8 mouse cellular contexts compared by ENCODE assay signal in the genomic region with DNA sequence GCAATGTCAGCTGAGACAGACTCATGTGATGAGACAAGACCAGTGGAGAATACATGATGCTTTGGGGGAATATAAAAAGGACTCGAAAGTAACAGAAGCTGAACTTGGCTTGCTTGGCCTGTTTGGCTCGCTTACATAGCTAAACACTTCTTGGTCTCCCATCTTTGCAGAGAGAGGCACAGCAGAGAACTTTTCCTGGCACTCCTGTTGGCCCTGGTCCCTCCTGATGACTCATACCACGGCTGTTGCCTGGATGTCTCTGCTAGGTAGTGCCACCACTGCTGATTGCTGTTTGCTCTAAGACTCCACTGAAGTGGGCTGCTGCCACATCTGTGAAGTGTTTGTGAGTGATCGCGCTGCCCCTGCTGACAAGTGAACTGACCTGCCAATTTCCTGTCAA. TPM values are rescaled to one million over a fixed set of nuclear protein-coding genes. Genes with fewer than 3 reads are reported as not detected.
DNase-seq lines count a peak whose midpoint lies in the region; ATAC-seq and TF ChIP-seq lines count a peak whose summit lies in the region.

No protein-coding gene starts in this region.

- no peak overlapping the region for H3K9ac ChIP-seq in forebrain, embryonic 13.5 days
- no peak overlapping the region for H3K9ac ChIP-seq in heart, embryonic 14.5 days (ENCODE audit: low read length)
- no peak overlapping the region for H3K9ac ChIP-seq in lung, postnatal 0 days (replicated peaks; ENCODE audit: low read depth)
- no peak overlapping the region for H3K9ac ChIP-seq in intestine, embryonic 16.5 days (ENCODE audit: low read depth, low read length)

- no peaks in the 10 kb centered on the region for H3K9me3 ChIP-seq in forebrain, embryonic 13.5 days (replicated peaks)
- no peaks in the 10 kb centered on the region for H3K9me3 ChIP-seq in forebrain, embryonic 10.5 days
- H3K9me3 ChIP-seq in heart, embryonic 14.5 days (ENCODE audit: control insufficient read depth, low read length): no peaks in the 10 kb centered on the region
- H3K9me3 ChIP-seq in lung, postnatal 0 days (ENCODE audit: low read length): no peaks in the 10 kb centered on the region
- no peaks in the 10 kb centered on the region for H3K9me3 ChIP-seq in midbrain, embryonic 10.5 days (replicated peaks)
- no peaks in the 10 kb centered on the region for H3K9me3 ChIP-seq in intestine, embryonic 16.5 days (ENCODE audit: control insufficient read depth, low read length)

- 0 out of 2 replicates have a peak, but pooled peaks have one; percentile 38 for ATAC-seq in forebrain, embryonic 13.5 days
- ATAC-seq in heart, embryonic 14.5 days (ENCODE audit: insufficient number of reproducible peaks, insufficient read depth, low FRiP score, low read depth): peak; percentile 79
- ATAC-seq in lung, postnatal 0 days: peak; percentile 95
- no peak for ATAC-seq in intestine, embryonic 16.5 days

- peak; percentile 39 for TF ChIP-seq EP300 in lung, postnatal 0 days (IDR thresholded peaks at IDR 0.05)

- no peaks in the 10 kb centered on the region for H3K4me1 ChIP-seq in forebrain, embryonic 13.5 days
- H3K4me1 ChIP-seq in forebrain, embryonic 10.5 days: 0 out of 2 replicates have a peak, but pooled peaks cover 3% of the 10 kb centered on the region
- peaks cover 0 to 11% of the 10 kb centered on the region in 2 experiments; a peak in 2 of 4 replicates for H3K4me1 ChIP-seq in heart, embryonic 14.5 days (ENCODE audit: control insufficient read depth in 2 of 2, insufficient read depth in 2 of 2, low read length in 2 of 2)
- peaks cover 5% of the 10 kb centered on the region; the same call in 1 of the 2 replicates for H3K4me1 ChIP-seq in lung, postnatal 0 days (ENCODE audit: insufficient read depth, low read depth, low read length)
- no peaks in the 10 kb centered on the region for H3K4me1 ChIP-seq in midbrain, embryonic 10.5 days
- no peaks in the 10 kb centered on the region for H3K4me1 ChIP-seq in intestine, embryonic 16.5 days (ENCODE audit: control insufficient read depth, insufficient read depth, low read length)

- H3K36me3 ChIP-seq in forebrain, embryonic 13.5 days (ENCODE audit: poor library complexity, severe bottlenecking): no peaks in the 10 kb centered on the region
- no peaks in the 10 kb centered on the region for H3K36me3 ChIP-seq in forebrain, embryonic 10.5 days (replicated peaks)
- H3K36me3 ChIP-seq in heart, embryonic 14.5 days (ENCODE audit: control insufficient read depth, insufficient read depth, low read length): no peaks in the 10 kb centered on the region
- H3K36me3 ChIP-seq in lung, postnatal 0 days (ENCODE audit: insufficient read depth, low read length): no peaks in the 10 kb centered on the region
- H3K36me3 ChIP-seq in midbrain, embryonic 10.5 days: no peaks in the 10 kb centered on the region
- H3K36me3 ChIP-seq in intestine, embryonic 16.5 days (ENCODE audit: control insufficient read depth, insufficient read depth, low read length): no peaks in the 10 kb centered on the region

- TF ChIP-seq CTCF in lung, postnatal 0 days (IDR thresholded peaks at IDR 0.05): no peak

- H3K4me3 ChIP-seq in forebrain, embryonic 13.5 days: no peak overlapping the region
- H3K4me3 ChIP-seq in forebrain, embryonic 10.5 days: no peak overlapping the region
- no peak overlapping the region for H3K4me3 ChIP-seq in heart, embryonic 14.5 days (ENCODE audit: control insufficient read depth in 1 of 2, insufficient read depth in 1 of 2, low read depth in 1 of 2, low read length in 2 of 2)
- H3K4me3 ChIP-seq in lung, postnatal 0 days (ENCODE audit: low read depth, low read length): no peak overlapping the region
- H3K4me3 ChIP-seq in midbrain, embryonic 10.5 days: no peak overlapping the region
- H3K4me3 ChIP-seq in intestine, embryonic 16.5 days (ENCODE audit: low read length): no peak overlapping the region

- WGBS in forebrain, embryonic 13.5 days: 86% methylated on average over 5 of the region's 5 CpGs
- 77% methylated on average over 5 of the region's 5 CpGs for WGBS in forebrain, embryonic 10.5 days
- WGBS in heart, embryonic 14.5 days: 41% methylated on average over 5 of the region's 5 CpGs
- WGBS in lung, postnatal 0 days: 41% methylated on average over 5 of the region's 5 CpGs
- 78% methylated on average over 5 of the region's 5 CpGs for WGBS in midbrain, embryonic 10.5 days
- WGBS in intestine, embryonic 16.5 days: 81% methylated on average over 5 of the region's 5 CpGs

- H3K27ac ChIP-seq in forebrain, embryonic 13.5 days: no peak overlapping the region
- no peak overlapping the region for H3K27ac ChIP-seq in forebrain, embryonic 10.5 days
- peak overlapping the region; percentile 28 to 55; a peak in 3 of 4 replicates for H3K27ac ChIP-seq in heart, embryonic 14.5 days (replicated peaks in 1 of 2; ENCODE audit: control insufficient read depth in 1 of 2, insufficient read depth in 1 of 2, low read depth in 2 of 2, low read length in 2 of 2)
- H3K27ac ChIP-seq in lung, postnatal 0 days (ENCODE audit: low read length): no peak overlapping the region
- H3K27ac ChIP-seq in midbrain, embryonic 10.5 days (replicated peaks): no peak overlapping the region
- no peak overlapping the region for H3K27ac ChIP-seq in intestine, embryonic 16.5 days (ENCODE audit: low read length)

- no peak for DNase-seq in forebrain, embryonic 10.5 days (ENCODE audit: extremely low spot score, low spot score)
- peak; percentile 29 for DNase-seq in adrenal gland, adult 8-10 months
- DNase-seq in lung, postnatal 0 days (ENCODE audit: low spot score): peak; percentile 70
- no peak for DNase-seq in kidney, postnatal 4 days
- DNase-seq in midbrain, embryonic 10.5 days (ENCODE audit: low spot score): no peak

- no peaks in the 10 kb centered on the region for H3K27me3 ChIP-seq in forebrain, embryonic 13.5 days
- H3K27me3 ChIP-seq in forebrain, embryonic 10.5 days (ENCODE audit: poor library complexity, severe bottlenecking): no peaks in the 10 kb centered on the region
- no peaks in the 10 kb centered on the region for H3K27me3 ChIP-seq in heart, embryonic 14.5 days (ENCODE audit: control insufficient read depth, insufficient read depth, low read length)
- H3K27me3 ChIP-seq in lung, postnatal 0 days (replicated peaks; ENCODE audit: insufficient read depth, low read length): no peaks in the 10 kb centered on the region
- H3K27me3 ChIP-seq in midbrain, embryonic 10.5 days (ENCODE audit: low read depth, poor library complexity, severe bottlenecking): no peaks in the 10 kb centered on the region
- H3K27me3 ChIP-seq in intestine, embryonic 16.5 days (replicated peaks; ENCODE audit: control insufficient read depth, insufficient read depth, low read length): no peaks in the 10 kb centered on the region

- H3K4me2 ChIP-seq in forebrain, embryonic 13.5 days: no peak overlapping the region
- H3K4me2 ChIP-seq in heart, embryonic 14.5 days (ENCODE audit: low read length): no peak overlapping the region
- no peak overlapping the region for H3K4me2 ChIP-seq in lung, postnatal 0 days (replicated peaks; ENCODE audit: low read depth, low read length)
- H3K4me2 ChIP-seq in intestine, embryonic 16.5 days (ENCODE audit: low read depth, low read length): no peak overlapping the region

RNA-seq across cellular contexts. Expression of gene Dcn, which starts 42.7 kb away (rescaled TPM):
- polyA plus RNA-seq in forebrain, embryonic 13.5 days (2015; fragmentation: Nextera tagmentation; extraction: Ambion mirVana): 29.3 and 39.1 TPM in 2 replicates
- polyA plus RNA-seq in forebrain, embryonic 10.5 days (2016; fragmentation: Nextera tagmentation; extraction: Ambion mirVana): 3.3 and 4.5 TPM in 2 replicates
- 100 to 1,000 TPM; 161 to 333 (median 210) TPM for total RNA-seq in adrenal gland, adult 8-10 months (2022)
- polyA plus RNA-seq in heart, embryonic 14.5 days (2014; fragmentation: Nextera tagmentation; extraction: Ambion mirVana): 255 and 294 TPM in 2 replicates
- polyA plus RNA-seq in lung, postnatal 0 days (2015; fragmentation: Nextera tagmentation; extraction: Ambion mirVana): 35.4 and 42.5 TPM in 2 replicates
- polyA plus RNA-seq in midbrain, embryonic 10.5 days (2016; fragmentation: Nextera tagmentation; extraction: Ambion mirVana): 6.6 and 15.1 TPM in 2 replicates
- polyA plus RNA-seq in intestine, embryonic 16.5 days (2015; fragmentation: Nextera tagmentation; extraction: Ambion mirVana): 420 and 424 TPM in 2 replicates

Comparison
In these comparisons a context has a peak if more than half of its experiments do, and no peak if none do; other contexts are left out.
1. H3K27ac ChIP-seq: peak in heart, embryonic 14.5 days (2 of 2); none in forebrain, embryonic 13.5 days (single experiment), forebrain, embryonic 10.5 days (single experiment), lung, postnatal 0 days (single experiment), midbrain, embryonic 10.5 days (single experiment) and intestine, embryonic 16.5 days (single experiment).
2. DNase-seq: peak in adrenal gland, adult 8-10 months (single experiment) and lung, postnatal 0 days (single experiment); none in forebrain, embryonic 10.5 days (single experiment), kidney, postnatal 4 days (0 of 2) and midbrain, embryonic 10.5 days (single experiment).